Mouse (Mus musculus) lung, embryonic 16.5 days (tissue): ENCODE results near the gene Cyp4a14. TPM values are rescaled to one million over a fixed set of nuclear protein-coding genes. Genes with fewer than 3 reads are reported as not detected.
"Not testable (repeated sequence)": the region's sequence is repeated elsewhere in the genome, so short reads cannot be mapped to it uniquely, and the experiment has no call there.

ENCODE experiments used
- ATAC-seq: fragments of 200-750 bp; cut with Nextera tagmentation; 2 replicates; pipeline ENCODE4 v1.8.0; 2017; ENCODE audit warnings: low read depth, mild to moderate bottlenecking, moderate library complexity
- H3K27ac ChIP-seq: fragments of 300-500 bp; sonication (generic); 2 replicates; pipeline ENCODE4 v1.5.1; 2014; ENCODE audit warnings: mild to moderate bottlenecking, control low read depth, low read length
- H3K27me3 ChIP-seq: fragments of 300-500 bp; sonication (generic); 2 replicates; pipeline ENCODE4 v1.6.1; 2014; ENCODE audit warnings: low read depth, low read length, mixed read lengths; ENCODE audit not compliant: control insufficient read depth, insufficient read depth
- H3K36me3 ChIP-seq: fragments of 300-500 bp; sonication (generic); 2 replicates; pipeline ENCODE4 v1.6.1; 2014; ENCODE audit warnings: low read length; ENCODE audit not compliant: control insufficient read depth, insufficient read depth
- H3K4me1 ChIP-seq: fragments of 300-500 bp; sonication (generic); replicated peaks from 2 replicates; pipeline ENCODE4 v1.6.1; 2014; ENCODE audit warnings: low read length, mixed read lengths; ENCODE audit not compliant: control insufficient read depth, insufficient read depth
- H3K4me2 ChIP-seq: fragments of 300-500 bp; sonication (generic); 2 replicates; pipeline ENCODE4 v1.6.1; 2014; ENCODE audit warnings: low read depth, low read length, control low read depth
- H3K4me3 ChIP-seq: fragments of 300-500 bp; sonication (generic); 2 replicates; pipeline ENCODE4 v1.5.1; 2014; ENCODE audit warnings: mild to moderate bottlenecking, low read length, control low read depth
- H3K9ac ChIP-seq: fragments of 300-500 bp; sonication (generic); 2 replicates; pipeline ENCODE4 v1.6.1; 2014; ENCODE audit warnings: low read length, control low read depth
- H3K9me3 ChIP-seq: fragments of 300-500 bp; sonication (generic); 2 replicates; pipeline ENCODE4 v1.6.1; 2016; ENCODE audit warnings: low read length; ENCODE audit not compliant: control insufficient read depth
- WGBS: fragments of 180-500 bp; shearing (Covaris S2); extraction: QIAGEN DNeasy Blood & Tissue Kit; methylation state at CpG from one replicate; pipeline ENCODE4 v1.1.7; 2014; 5-methylcytosine and 5-hydroxymethylcytosine counted together
- polyA plus RNA-seq: library from polyadenylated mRNA; unstranded; fragments of >200 nt; fragmentation: Nextera tagmentation; extraction: Ambion mirVana; gene quantifications from 2 replicates; pipeline ENCODE4 v1.2.1, GENCODE M21; 2015

Cyp4a14 gene
- not detected in 2 replicates for polyA plus RNA-seq

DNA sequence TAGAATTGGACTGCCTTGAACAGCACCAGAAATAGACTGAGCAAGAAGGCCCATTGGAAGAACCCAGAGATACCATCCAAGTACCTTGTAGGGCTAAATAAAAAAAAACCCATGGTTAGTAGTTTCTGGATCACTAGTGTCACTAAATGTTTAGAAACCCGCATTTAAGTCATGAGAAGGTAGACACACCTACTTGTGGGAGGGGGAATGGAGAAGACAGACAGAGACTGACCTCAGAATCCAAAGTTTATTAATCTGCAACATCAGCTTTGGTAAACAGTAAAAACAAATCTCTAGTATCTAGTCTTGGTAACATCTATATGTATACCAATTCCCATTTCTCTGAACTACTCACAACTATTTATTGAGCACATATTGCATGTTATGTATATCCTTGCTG, at the start of gene Cyp4a14:
Cyp4a14 (minus strand) TSS at position 142 of the 400 bp plus-strand sequence.
- Histone ChIP-seq H3K27ac (no peak within 1 kb of the TSS), H3K36me3 (no peaks in the 10 kb centered on the region), H3K4me1 (no peaks in the 10 kb centered on the region), H3K4me3 (no peak within 1 kb of the TSS), H3K27me3 (no peaks in the 10 kb centered on the region), H3K4me2 (no peak within 1 kb of the TSS), H3K9me3 (no peaks in the 10 kb centered on the region), H3K9ac (no peak within 1 kb of the TSS)
- 80% methylated on average over 1 of the region's 1 CpGs for WGBS
- no peak for ATAC-seq

DNA sequence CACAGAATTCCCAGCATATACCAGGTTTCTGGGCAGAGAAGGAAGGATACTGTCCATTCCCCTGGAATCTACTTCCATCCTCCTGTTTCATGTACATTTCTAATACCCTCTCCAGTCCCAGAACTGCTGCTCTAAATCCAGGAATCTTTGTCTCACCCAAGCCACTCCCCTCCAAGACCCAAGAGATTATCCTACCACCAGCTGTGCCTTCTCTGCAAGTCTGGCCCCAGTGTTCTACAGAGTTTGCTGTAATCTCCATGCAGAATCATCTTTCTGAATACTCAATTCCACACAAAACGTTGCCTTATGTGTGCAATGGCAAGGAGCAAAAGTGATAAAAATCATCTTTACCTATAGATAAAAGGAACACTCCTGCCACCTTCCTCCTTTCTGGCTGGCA, 49.2 kb upstream of the Cyp4a14 start:
- Histone ChIP-seq H3K4me2 (no peak overlapping the region), H3K36me3 (no peaks in the 10 kb centered on the region), H3K27me3 (no peaks in the 10 kb centered on the region), H3K27ac (no peak overlapping the region), H3K4me3 (no peak overlapping the region), H3K9me3 (no peaks in the 10 kb centered on the region), H3K4me1 (no peaks in the 10 kb centered on the region), H3K9ac (no peak overlapping the region)
- 32% methylated on average over 1 of the region's 1 CpGs for WGBS
- ATAC-seq: no peak

DNA sequence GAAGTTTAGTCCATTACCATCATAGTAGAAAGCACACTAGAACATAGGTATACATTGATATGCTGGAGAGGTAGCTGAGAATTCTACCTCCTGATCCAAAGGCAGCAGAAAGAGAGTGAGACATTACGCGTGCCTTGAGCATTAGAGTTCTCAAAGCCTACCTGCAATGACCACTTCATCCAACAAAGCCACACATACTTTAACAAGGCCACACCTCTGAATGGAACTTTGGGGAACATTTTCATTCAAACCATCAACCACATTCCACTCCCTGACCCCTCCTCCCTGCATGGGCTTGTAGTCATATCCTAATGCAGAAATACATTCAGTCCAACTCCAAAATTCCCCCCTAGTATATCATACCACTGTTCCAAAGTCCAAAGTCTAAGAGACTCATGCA, 25.8 kb upstream of the Cyp4a14 start:
- 90% methylated on average over 2 of the region's 2 CpGs for WGBS
- Histone ChIP-seq H3K36me3 (no peaks in the 10 kb centered on the region), H3K4me3 (no peak overlapping the region), H3K4me1 (no peaks in the 10 kb centered on the region), H3K27ac (no peak overlapping the region), H3K4me2 (no peak overlapping the region), H3K9me3 (no peaks in the 10 kb centered on the region), H3K9ac (no peak overlapping the region), H3K27me3 (no peaks in the 10 kb centered on the region)
- no peak for ATAC-seq

DNA sequence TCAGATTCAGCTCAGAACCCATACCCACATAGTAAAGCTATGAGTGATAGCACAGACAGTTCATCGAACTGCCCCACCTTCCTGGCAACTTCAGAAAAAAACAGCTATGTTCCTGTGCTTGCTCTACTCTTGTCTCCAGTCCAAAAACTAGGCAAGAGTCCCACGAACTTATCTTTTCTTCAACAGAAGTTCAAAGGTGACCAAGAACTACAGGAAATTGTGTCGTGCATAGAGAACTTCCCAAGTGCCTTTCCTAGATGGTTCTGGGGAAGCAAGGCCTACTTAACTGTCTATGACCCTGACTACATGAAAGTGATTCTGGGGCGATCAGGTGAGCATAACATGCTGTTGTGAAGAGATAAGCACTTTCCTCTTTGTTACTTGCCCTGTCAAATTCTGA, 23.5 kb upstream of the Cyp4a14 start:
- H3K9ac ChIP-seq: no peak overlapping the region
- H3K27ac ChIP-seq: no peak overlapping the region
- H3K4me2 ChIP-seq: no peak overlapping the region
- no peaks in the 10 kb centered on the region for H3K36me3 ChIP-seq
- H3K27me3 ChIP-seq: no peaks in the 10 kb centered on the region
- H3K9me3 ChIP-seq: no peaks in the 10 kb centered on the region
- no peak overlapping the region for H3K4me3 ChIP-seq
- ATAC-seq: no peak
- 52% methylated on average over 4 of the region's 4 CpGs for WGBS
- no peaks in the 10 kb centered on the region for H3K4me1 ChIP-seq

DNA sequence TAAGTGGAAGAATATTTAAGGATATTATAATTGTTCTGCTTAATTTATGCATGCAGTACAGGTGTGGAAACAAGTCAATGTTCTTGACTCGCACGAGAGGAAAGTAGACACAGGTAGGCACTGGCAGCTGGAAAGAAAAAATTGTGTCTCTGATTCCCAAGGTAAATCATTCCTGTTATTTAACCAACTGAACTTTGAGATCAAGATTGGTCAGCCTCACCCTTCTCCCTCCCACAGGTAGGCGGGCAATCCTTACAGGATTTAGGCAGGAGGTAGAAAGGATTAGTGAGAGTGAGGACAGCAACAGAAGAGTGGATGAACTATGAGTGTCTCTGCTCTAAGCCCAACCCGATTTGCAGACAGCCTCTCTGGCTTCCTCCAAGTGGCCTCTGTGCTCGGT, 22.1 kb upstream of the Cyp4a14 start, which contains the start of gene Cyp4a10:
Cyp4a10 (plus strand) TSS at position 265 of the 400 bp plus-strand sequence.
- ATAC-seq, H3K9me3 ChIP-seq, H3K4me2 ChIP-seq, H3K9ac ChIP-seq, H3K4me1 ChIP-seq, H3K4me3 ChIP-seq, H3K27me3 ChIP-seq, H3K27ac ChIP-seq, H3K36me3 ChIP-seq: not testable (repeated sequence)
- WGBS: 87% methylated on average over 5 of the region's 5 CpGs

DNA sequence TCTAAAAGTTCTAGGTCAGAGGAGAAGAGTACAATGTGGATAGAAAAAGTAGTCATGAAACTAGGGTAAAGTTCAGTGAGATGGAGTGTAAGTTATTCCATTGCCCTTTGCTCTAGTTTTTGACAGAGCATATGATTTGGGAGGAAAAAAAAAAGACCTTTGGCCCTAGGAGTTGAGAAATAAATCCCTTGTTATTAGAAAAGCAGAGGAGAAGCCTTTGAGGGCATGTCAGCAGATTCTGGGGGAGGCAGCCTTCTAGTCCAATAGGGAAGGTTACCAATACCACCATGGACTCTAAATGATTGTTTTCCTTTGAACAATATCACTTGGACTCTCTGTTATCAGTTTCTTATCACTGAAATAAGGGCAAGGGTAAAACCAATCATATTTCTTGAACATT, 18.0 kb upstream of the Cyp4a14 start:
- H3K4me3 ChIP-seq, H3K9me3 ChIP-seq, H3K36me3 ChIP-seq, H3K9ac ChIP-seq, H3K4me2 ChIP-seq, H3K27ac ChIP-seq, H3K4me1 ChIP-seq, ATAC-seq, H3K27me3 ChIP-seq: not testable (repeated sequence)

DNA sequence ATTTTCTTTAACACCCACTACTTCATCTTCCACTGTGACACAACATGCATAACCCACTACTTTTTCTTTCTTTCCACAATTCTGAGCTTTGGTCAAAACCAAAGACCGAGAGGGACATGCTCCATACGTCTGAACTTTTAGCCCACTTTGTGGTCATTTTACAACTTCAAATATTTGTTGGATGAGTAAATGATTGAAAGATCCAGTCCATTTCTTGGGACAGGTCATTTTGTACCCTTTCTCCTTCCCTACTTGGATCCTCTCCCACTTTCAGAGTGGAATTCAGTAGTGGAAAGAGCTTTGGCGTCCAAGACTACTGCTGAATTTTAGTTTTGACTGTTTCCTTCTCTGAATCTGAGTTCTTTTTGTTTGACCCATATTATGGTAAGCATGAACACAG, 1.5 kb upstream of the Cyp4a14 start:
- Histone ChIP-seq H3K27me3 (no peaks in the 10 kb centered on the region), H3K9ac (no peak overlapping the region), H3K4me1 (no peaks in the 10 kb centered on the region), H3K4me3 (no peak overlapping the region), H3K27ac (no peak overlapping the region), H3K36me3 (no peaks in the 10 kb centered on the region), H3K4me2 (no peak overlapping the region), H3K9me3 (no peaks in the 10 kb centered on the region)
- ATAC-seq: no peak
- 54% methylated on average over 3 of the region's 3 CpGs for WGBS

DNA sequence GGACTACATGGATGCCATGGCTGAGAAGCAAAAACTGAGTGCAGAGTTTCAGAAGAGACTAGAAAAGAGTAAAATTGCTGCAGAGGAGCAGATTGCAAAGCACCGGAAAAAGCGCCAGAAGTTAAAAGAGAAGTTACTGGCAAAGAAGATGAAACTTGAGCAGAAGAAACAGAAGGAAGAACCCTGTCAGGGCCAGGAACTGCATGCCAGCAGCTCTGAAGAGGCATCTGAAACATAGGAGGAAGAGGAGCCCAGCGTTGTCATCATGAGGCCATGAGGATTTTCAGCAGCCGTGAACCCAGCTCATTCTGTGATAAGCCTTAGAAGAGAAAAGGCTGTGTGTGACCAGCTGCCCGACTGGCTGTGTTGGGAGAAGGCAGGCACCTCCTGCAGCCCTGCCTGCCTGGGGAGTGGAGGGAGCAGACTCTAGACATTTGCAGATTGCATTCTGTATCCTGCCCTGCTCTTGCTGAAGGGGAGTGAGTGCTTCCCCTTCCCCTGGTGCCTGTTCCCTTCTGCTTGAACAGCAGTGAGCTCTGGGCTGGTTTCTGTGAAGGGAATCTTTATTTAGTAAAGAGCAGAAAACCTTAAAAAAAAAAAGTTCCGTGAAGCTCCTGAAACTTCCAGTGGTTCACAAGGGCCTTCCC, 14.8 kb downstream of the Cyp4a14 start:
- H3K9me3 ChIP-seq: no peaks in the 10 kb centered on the region
- H3K27me3 ChIP-seq: no peaks in the 10 kb centered on the region
- 62% methylated on average over 6 of the region's 6 CpGs for WGBS
- H3K4me3 ChIP-seq: no peak overlapping the region
- no peak overlapping the region for H3K4me2 ChIP-seq
- H3K27ac ChIP-seq: no peak overlapping the region
- H3K4me1 ChIP-seq: no peaks in the 10 kb centered on the region
- H3K36me3 ChIP-seq: no peaks in the 10 kb centered on the region
- no peak overlapping the region for H3K9ac ChIP-seq
- ATAC-seq: no peak

DNA sequence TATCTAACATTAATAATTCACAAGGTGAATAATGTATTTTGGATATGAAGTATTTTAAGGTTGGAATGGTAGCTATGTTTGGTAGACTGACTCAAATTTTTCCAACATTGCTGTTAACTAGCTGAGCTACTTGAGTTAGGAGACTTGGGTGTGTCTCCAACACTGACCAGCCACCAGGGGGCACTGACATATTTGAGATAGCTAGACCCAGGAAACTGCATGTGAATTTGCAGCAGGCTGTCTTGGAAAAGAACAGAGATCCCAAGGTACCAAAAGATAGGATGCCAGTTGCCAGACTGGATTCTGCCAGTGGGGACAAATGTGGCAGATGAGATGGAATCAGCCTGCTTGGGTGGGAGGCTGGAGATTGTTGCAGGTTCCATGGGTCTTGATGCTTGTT, 19.9 kb downstream of the Cyp4a14 start:
- H3K9me3 ChIP-seq, ATAC-seq, H3K4me2 ChIP-seq, H3K27me3 ChIP-seq, H3K36me3 ChIP-seq, H3K27ac ChIP-seq, H3K9ac ChIP-seq, H3K4me1 ChIP-seq, H3K4me3 ChIP-seq: not testable (repeated sequence)

DNA sequence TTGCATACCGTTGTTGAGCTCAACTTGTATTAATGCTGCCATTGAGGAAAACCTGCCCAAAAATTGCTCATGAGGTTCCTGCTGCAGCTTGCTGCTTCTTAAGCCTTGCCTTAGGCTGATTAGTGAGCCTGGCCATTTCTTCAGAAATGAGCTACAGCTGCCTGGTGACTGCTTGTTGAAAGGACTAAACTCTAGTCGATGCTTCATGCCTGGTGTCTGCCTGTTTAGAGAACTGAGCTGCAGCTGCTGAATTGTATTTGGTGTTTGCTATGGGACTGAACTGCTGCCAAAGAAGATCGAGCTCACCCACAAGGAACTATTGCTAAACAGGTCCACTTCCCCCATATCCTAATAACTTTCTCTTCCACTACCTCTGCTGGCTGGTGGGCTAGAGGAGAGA, 22.4 kb downstream of the Cyp4a14 start:
- H3K9ac ChIP-seq, ATAC-seq, H3K4me2 ChIP-seq, H3K4me1 ChIP-seq, H3K9me3 ChIP-seq, H3K36me3 ChIP-seq, H3K4me3 ChIP-seq, H3K27me3 ChIP-seq, H3K27ac ChIP-seq: not testable (repeated sequence)
- 86% methylated on average over 3 of the region's 3 CpGs for WGBS
